Mouse (Mus musculus) kidney, postnatal 0 days (tissue): ENCODE measurements around the gene Iqgap2. TPM values are rescaled to one million over a fixed set of nuclear protein-coding genes. Genes with fewer than 3 reads are reported as not detected.

Experiments
- ATAC-seq: fragments of 200-750 bp; cut with Nextera tagmentation; replicated peaks from 2 replicates; pipeline ENCODE4 v1.8.0; 2017; ENCODE audit warnings: low read depth, moderate number of reproducible peaks, moderate TSS enrichment, moderate library complexity; ENCODE audit not compliant: low FRiP score
- DNase-seq: peaks from one replicate; pipeline ENCODE4 v3.0.0-alpha.2; 2016; ENCODE audit warnings: low spot score
- H3K27ac ChIP-seq: fragments of 300-500 bp; sonication (generic); 2 replicates; pipeline ENCODE4 v1.5.1; 2014; ENCODE audit warnings: mild to moderate bottlenecking
- H3K27me3 ChIP-seq: fragments of 300-500 bp; sonication (generic); 2 replicates; pipeline ENCODE4 v1.6.1; 2014; ENCODE audit warnings: low read length, mixed read lengths; ENCODE audit not compliant: insufficient read depth
- H3K36me3 ChIP-seq: fragments of 300-500 bp; sonication (generic); 2 replicates; pipeline ENCODE4 v1.6.1; 2014; ENCODE audit warnings: low read length, mixed read lengths; ENCODE audit not compliant: insufficient read depth
- H3K4me1 ChIP-seq: fragments of 300-500 bp; sonication (generic); replicated peaks from 2 replicates; pipeline ENCODE4 v1.6.1; 2014; ENCODE audit warnings: antibody characterized with exemption, low read length, mixed read lengths; ENCODE audit not compliant: insufficient read depth
- H3K4me2 ChIP-seq: fragments of 300-500 bp; sonication (generic); 2 replicates; pipeline ENCODE4 v1.6.1; 2014; ENCODE audit warnings: mild to moderate bottlenecking, low read length, moderate library complexity, mixed read lengths
- H3K4me3 ChIP-seq: fragments of 300-500 bp; sonication (generic); replicated peaks from 2 replicates; pipeline ENCODE4 v1.5.1; 2014; ENCODE audit warnings: low read depth, low read length
- H3K9ac ChIP-seq: fragments of 300-500 bp; sonication (generic); 2 replicates; pipeline ENCODE4 v1.6.1; 2014; ENCODE audit warnings: low read depth, low read length
- H3K9me3 ChIP-seq: fragments of 300-500 bp; sonication (generic); replicated peaks from 2 replicates; pipeline ENCODE4 v1.6.1; 2016; ENCODE audit warnings: low read length, inconsistent platforms, mixed read lengths
- CTCF ChIP-seq: IDR thresholded peaks from 2 replicates; pipeline ENCODE4 v1.5.1; 2016; ENCODE audit warnings: antibody characterized with exemption, low read depth, mild to moderate bottlenecking, moderate library complexity
- WGBS: fragments of 180-500 bp; shearing (Covaris S2); extraction: QIAGEN DNeasy Blood & Tissue Kit; methylation state at CpG from one replicate; pipeline ENCODE4 v1.1.7; 2014; 5-methylcytosine and 5-hydroxymethylcytosine counted together
- polyA plus RNA-seq: library from polyadenylated mRNA; unstranded; fragments of >200 nt; fragmentation: Nextera tagmentation; extraction: Ambion mirVana; gene quantifications from 2 replicates; pipeline ENCODE4 v1.2.1, GENCODE M21; 2015

Gene Iqgap2
- polyA plus RNA-seq, 1 experiment from 2014 or later = 9.8 TPM

DNA sequence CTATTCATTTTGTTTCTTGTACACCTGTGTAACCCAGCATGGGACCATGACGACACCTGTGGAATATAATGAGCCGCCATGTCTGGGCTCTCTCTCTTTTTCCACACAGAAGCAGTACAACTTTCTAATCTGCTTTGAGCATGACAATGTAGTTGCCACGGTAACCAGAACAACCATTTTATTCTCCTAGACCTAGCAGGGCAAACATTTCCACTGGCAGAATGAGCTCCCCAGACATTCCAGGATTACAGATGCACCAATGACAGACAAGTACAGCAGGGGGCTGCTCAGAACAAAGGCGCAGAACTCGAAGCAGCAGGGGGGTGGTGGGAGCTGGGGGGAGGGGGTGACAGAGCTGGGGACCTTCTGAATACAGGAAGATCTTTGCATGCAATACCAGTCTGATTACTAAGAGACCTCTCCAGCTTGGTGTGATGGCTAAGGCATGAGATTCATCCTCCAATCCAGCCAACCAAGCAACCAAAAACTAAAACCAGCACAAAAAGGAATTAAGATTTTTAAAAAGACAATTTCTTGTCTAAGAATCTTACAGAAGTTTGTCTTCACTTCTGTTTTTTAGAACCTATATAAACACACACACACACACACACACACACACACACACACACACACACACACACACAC, 84.5 kb downstream of the Iqgap2 start:
- no peak overlapping the region for H3K9ac ChIP-seq
- H3K27me3 ChIP-seq = no peaks in the 10 kb centered on the region
- no peaks in the 10 kb centered on the region for H3K36me3 ChIP-seq
- no peak for DNase-seq
- no peak overlapping the region for H3K4me3 ChIP-seq
- no peak overlapping the region for H3K4me2 ChIP-seq
- no peaks in the 10 kb centered on the region for H3K4me1 ChIP-seq
- H3K9me3 ChIP-seq = no peaks in the 10 kb centered on the region
- 61% methylated on average over 5 of the region's 5 CpGs for WGBS
- no peak for ATAC-seq
- TF ChIP-seq CTCF = no peak
- H3K27ac ChIP-seq = no peak overlapping the region

DNA sequence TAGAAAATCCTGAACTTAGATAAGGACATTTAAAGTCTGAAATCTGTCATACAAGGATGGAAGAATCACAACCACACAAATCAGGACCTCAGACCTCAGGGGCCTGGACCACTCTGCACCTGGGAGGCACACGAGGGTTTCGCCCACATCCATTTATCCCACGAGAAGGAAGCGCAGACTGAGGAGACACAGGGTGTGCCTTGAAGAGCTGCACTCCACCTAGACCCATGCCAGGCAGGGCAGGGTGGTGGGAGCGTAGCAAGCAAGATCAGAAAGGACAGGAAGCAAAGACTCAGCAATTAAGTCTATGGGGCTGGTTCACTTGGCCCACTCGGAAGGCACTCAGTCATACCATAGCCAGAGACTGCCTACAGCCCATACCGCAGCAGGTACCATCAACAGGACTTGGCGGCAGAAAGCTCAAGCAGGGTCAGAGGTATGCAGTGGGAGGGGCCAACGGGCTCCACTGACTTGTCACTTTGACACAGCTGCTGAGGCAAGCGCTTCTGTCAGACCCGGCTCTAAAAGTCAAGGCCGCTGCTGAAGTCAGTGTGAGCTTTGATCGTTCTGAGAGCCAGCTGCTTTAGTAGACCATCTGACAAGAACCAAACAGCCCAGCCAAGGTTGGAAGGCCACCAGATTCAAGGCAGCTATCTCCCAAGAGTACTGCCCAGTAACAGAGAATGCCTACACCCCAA, 86.1 kb downstream of the Iqgap2 start:
- no peak overlapping the region for H3K9ac ChIP-seq
- no peaks in the 10 kb centered on the region for H3K36me3 ChIP-seq
- peak; percentile 38 for DNase-seq
- H3K4me1 ChIP-seq = no peaks in the 10 kb centered on the region
- ATAC-seq = peak; percentile 69; the same call in 1 of the 2 replicates
- 45% methylated on average over 13 of the region's 13 CpGs for WGBS
- TF ChIP-seq CTCF = no peak
- H3K9me3 ChIP-seq = no peaks in the 10 kb centered on the region
- no peaks in the 10 kb centered on the region for H3K27me3 ChIP-seq
- no peak overlapping the region for H3K4me3 ChIP-seq
- H3K27ac ChIP-seq = no peak overlapping the region
- H3K4me2 ChIP-seq = no peak overlapping the region

DNA sequence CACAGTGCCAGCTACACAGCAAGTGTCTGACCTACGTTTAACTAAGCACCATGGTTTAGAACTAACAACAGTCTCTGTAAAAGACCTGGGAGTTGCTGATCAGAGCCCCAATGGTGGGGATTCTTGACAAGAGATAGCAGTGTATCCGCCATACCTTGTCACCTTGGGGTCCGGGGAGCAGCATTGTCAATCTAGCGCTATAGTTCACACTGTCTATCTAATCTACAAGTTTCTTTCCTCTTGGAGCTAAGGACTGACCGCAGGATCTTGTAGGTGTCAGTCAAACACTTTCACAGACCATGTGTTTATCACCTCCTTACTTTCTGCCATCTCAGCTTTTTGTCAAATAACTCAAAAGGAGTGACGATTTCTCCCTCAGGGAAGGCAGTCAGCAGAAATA, 87.6 kb downstream of the Iqgap2 start:
- H3K27me3 ChIP-seq = no peaks in the 10 kb centered on the region
- H3K9me3 ChIP-seq = no peaks in the 10 kb centered on the region
- H3K4me3 ChIP-seq = no peak overlapping the region
- WGBS = 84% methylated on average over 6 of the region's 6 CpGs
- no peaks in the 10 kb centered on the region for H3K36me3 ChIP-seq
- no peak for TF ChIP-seq CTCF
- H3K27ac ChIP-seq = no peak overlapping the region
- H3K9ac ChIP-seq = no peak overlapping the region
- no peak overlapping the region for H3K4me2 ChIP-seq
- ATAC-seq = no peak
- DNase-seq = no peak
- H3K4me1 ChIP-seq = no peaks in the 10 kb centered on the region

DNA sequence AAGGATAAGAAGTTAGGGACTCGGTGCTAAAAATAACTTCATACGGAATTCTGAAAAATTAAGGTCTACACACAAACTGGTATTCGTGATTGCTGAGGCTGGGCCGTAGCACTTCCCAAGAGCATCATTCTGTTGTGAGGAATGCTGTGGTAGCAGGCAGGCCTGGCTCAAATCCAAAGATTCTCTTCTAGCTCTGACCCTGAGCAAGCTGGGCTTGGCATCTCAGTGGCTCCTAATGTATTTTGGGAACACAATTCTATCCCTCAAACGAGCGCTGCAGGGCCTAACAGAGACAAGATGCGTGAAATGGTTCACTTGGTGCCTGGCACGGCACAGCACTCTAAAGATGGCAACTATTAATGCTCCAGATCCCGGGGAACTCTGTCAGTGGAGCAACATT, 90.8 kb downstream of the Iqgap2 start:
- H3K9me3 ChIP-seq = no peaks in the 10 kb centered on the region
- DNase-seq = no peak
- no peaks in the 10 kb centered on the region for H3K4me1 ChIP-seq
- H3K27me3 ChIP-seq = no peaks in the 10 kb centered on the region
- no peak for ATAC-seq
- H3K9ac ChIP-seq = no peak overlapping the region
- no peak overlapping the region for H3K4me3 ChIP-seq
- 86% methylated on average over 9 of the region's 9 CpGs for WGBS
- H3K27ac ChIP-seq = no peak overlapping the region
- no peak for TF ChIP-seq CTCF
- no peaks in the 10 kb centered on the region for H3K36me3 ChIP-seq
- no peak overlapping the region for H3K4me2 ChIP-seq

DNA sequence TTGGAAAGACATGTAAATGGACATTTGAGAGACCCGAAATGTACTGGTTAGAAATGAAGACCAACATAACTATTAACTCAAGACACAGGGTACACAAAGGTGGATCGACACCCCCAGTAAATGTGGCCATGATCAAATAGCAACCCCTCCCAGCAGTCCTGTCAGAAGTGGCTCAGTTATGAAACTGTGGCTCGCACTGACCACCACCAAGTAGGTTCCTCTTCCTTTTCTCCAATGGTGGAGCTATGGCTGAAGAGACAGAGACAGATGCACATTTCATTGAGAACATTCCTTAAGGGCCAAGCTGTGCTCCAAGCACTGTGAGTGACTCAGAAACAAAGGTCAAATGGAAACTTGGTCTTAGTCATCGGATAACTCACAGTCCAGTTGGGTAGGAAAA, 92.4 kb downstream of the Iqgap2 start:
- no peak for TF ChIP-seq CTCF
- Histone ChIP-seq H3K4me3 (no peak overlapping the region), H3K9me3 (no peaks in the 10 kb centered on the region), H3K27me3 (no peaks in the 10 kb centered on the region), H3K4me1 (no peaks in the 10 kb centered on the region), H3K9ac (no peak overlapping the region), H3K27ac (no peak overlapping the region), H3K4me2 (no peak overlapping the region), H3K36me3 (no peaks in the 10 kb centered on the region)
- no peak for DNase-seq
- WGBS = 88% methylated on average over 4 of the region's 4 CpGs
- no peak for ATAC-seq

DNA sequence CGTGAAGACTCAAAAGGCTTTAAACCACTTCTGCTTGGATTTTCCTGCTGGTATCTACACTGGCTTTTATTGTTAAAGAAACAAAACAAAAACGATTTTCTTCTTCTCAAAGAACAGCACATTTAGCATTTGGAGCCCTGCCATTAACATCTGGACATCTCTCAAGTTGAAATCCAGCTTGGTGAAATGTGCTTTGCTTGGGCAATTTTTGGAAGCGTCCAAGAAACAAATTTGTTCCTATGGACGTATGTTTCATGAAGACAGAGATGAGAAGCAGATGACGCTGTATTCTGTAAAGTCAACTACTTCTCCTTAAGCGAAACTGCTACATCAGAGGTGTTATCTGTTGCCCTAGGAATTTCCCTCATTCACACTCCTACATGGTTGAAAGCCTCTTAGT, 93.0 kb downstream of the Iqgap2 start:
- Histone ChIP-seq H3K27ac (no peak overlapping the region), H3K4me3 (no peak overlapping the region), H3K9ac (no peak overlapping the region), H3K9me3 (no peaks in the 10 kb centered on the region), H3K4me2 (no peak overlapping the region), H3K4me1 (no peaks in the 10 kb centered on the region), H3K36me3 (no peaks in the 10 kb centered on the region), H3K27me3 (no peaks in the 10 kb centered on the region)
- WGBS = 56% methylated on average over 6 of the region's 6 CpGs
- TF ChIP-seq CTCF = no peak
- DNase-seq = no peak
- no peak for ATAC-seq
